Mouse (Mus musculus) T-helper 1 cell (primary cell): ENCODE results near the gene 4930447F04Rik.

ENCODE experiments used
- in situ Hi-C: fragments of 300-600 bp; cut with MboI, MseI; formaldehyde crosslinking; loops from one replicate; pipeline ENCODE4 v1.15.1; 2025; ENCODE audit warnings: high pct_unique_total_duplicates

4930447F04Rik gene

GRCm38 (mm10) chrX:66304124-66304523, at the start of gene 4930447F04Rik:
Gene 4930447F04Rik (minus strand): TSS chrX:66304224.
- in situ Hi-C loops: no loop called here
